Mouse (Mus musculus) midbrain, embryonic 15.5 days (tissue): ENCODE measurements around the gene Vwa5b2. TPM values are rescaled to one million over a fixed set of nuclear protein-coding genes. Genes with fewer than 3 reads are reported as not detected.

Source experiments
- ATAC-seq: fragments of 200-750 bp; cut with Nextera tagmentation; replicated peaks from 2 replicates; pipeline ENCODE4 v1.8.0; 2017; ENCODE audit warnings: moderate TSS enrichment
- H3K27ac ChIP-seq: fragments of 300-500 bp; sonication (generic); 2 replicates; pipeline ENCODE4 v1.5.1; 2015; ENCODE audit warnings: mild to moderate bottlenecking, inconsistent platforms
- H3K27me3 ChIP-seq: fragments of 300-500 bp; sonication (generic); replicated peaks from 2 replicates; pipeline ENCODE4 v1.6.1; 2015; ENCODE audit warnings: inconsistent platforms
- H3K36me3 ChIP-seq: fragments of 300-500 bp; sonication (generic); replicated peaks from 2 replicates; pipeline ENCODE4 v1.6.1; 2015; ENCODE audit warnings: inconsistent platforms
- H3K4me1 ChIP-seq: fragments of 300-500 bp; sonication (generic); 2 replicates; pipeline ENCODE4 v1.6.1; 2015; ENCODE audit warnings: inconsistent platforms
- H3K4me2 ChIP-seq: fragments of 300-500 bp; sonication (generic); 2 replicates; pipeline ENCODE4 v1.6.1; 2015; ENCODE audit warnings: inconsistent platforms, mild to moderate bottlenecking, moderate library complexity
- H3K4me3 ChIP-seq: fragments of 300-500 bp; sonication (generic); 2 replicates; pipeline ENCODE4 v1.5.1; 2015; ENCODE audit warnings: mild to moderate bottlenecking, inconsistent platforms
- H3K9ac ChIP-seq: fragments of 300-500 bp; sonication (generic); 2 replicates; pipeline ENCODE4 v1.6.1; 2015; ENCODE audit warnings: mild to moderate bottlenecking, inconsistent platforms
- H3K9me3 ChIP-seq: fragments of 300-500 bp; sonication (generic); 2 replicates; pipeline ENCODE4 v1.6.1; 2016; ENCODE audit warnings: inconsistent platforms
- WGBS: fragments of 180-500 bp; shearing (Covaris S2); methylation state at CpG from one replicate; pipeline ENCODE4 v1.1.7; 2015; ENCODE audit warnings: mixed read lengths; 5-methylcytosine and 5-hydroxymethylcytosine counted together
- polyA plus RNA-seq: library from polyadenylated mRNA; unstranded; fragments of >200 nt; fragmentation: Nextera tagmentation; extraction: Ambion mirVana; gene quantifications from 2 replicates; pipeline ENCODE4 v1.2.1, GENCODE M21; 2015

Vwa5b2 gene
- 20.4 and 24.0 TPM in 2 replicates for polyA plus RNA-seq

DNA sequence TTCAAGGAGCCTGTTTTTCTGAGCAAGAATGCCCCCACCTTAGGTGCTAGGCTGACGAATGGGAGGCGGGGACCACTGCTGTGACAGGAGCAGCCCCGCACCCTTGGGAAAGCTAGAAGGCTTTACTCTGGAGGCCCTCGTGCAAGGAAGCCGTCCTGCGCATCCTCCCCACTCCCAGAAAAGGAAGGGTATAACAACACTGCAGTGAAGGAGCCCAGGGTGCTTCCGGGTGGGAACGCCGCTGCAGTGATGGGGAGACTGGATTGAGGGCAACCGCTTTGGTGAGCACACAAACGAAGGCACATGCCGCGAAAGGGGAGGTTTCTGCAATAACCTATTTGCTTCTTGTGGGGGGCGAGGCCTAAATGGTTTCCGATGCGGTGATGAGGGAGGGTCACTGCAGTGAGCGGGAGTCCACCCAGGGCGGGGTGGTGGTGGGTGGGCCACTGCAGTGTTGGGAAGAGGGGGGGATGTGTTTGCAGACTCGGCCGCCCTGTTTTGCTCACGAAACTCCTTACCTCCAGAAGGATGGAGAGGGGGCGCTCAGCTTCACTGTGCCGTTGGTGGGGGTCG, at the start of gene Vwa5b2:
Gene Vwa5b2 (plus strand): TSS at position 106 of the 573 bp plus-strand sequence.
- peak within 1 kb of the TSS; percentile 58 for H3K9ac ChIP-seq
- 1% methylated on average over 24 of the region's 24 CpGs for WGBS
- peak within 1 kb of the TSS; percentile 75 for H3K4me2 ChIP-seq
- peak within 1 kb of the TSS; percentile 51 for H3K27ac ChIP-seq
- peaks cover 21% of the 10 kb centered on the region for H3K4me1 ChIP-seq
- no peaks in the 10 kb centered on the region for H3K36me3 ChIP-seq
- peak within 1 kb of the TSS; percentile 53 for H3K4me3 ChIP-seq
- H3K27me3 ChIP-seq, result peaks cover 41% of the 10 kb centered on the region
- no peaks in the 10 kb centered on the region for H3K9me3 ChIP-seq
- ATAC-seq, result peak; percentile 87

DNA sequence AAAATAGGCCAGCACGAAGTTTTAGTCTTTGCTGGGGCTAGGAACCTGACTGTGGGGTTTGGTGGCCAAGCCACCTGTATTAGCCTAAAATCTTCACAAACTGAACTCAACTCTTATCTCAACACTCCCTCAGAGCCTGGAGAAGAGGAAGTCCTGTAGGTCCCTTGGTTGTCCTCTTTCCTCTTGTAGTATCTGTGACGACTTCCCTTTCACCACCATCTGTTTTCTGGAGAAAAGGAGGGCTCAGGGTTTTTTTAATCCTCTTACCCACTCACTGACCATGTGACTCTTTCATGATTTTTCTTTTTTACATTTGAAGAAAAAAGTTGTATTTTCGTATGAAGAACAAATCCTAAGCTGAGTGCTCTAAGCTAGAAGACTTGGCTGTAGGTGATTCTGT, 49.6 kb upstream of the Vwa5b2 start:
- H3K27me3 ChIP-seq, result no peaks in the 10 kb centered on the region
- H3K4me1 ChIP-seq, result peaks cover 28% of the 10 kb centered on the region
- no peak overlapping the region for H3K4me3 ChIP-seq
- 75% methylated on average over 3 of the region's 3 CpGs for WGBS
- no peaks in the 10 kb centered on the region for H3K9me3 ChIP-seq
- H3K4me2 ChIP-seq, result no peak overlapping the region
- H3K36me3 ChIP-seq, result peaks cover 53% of the 10 kb centered on the region
- no peak for ATAC-seq
- H3K27ac ChIP-seq, result no peak overlapping the region
- H3K9ac ChIP-seq, result no peak overlapping the region

DNA sequence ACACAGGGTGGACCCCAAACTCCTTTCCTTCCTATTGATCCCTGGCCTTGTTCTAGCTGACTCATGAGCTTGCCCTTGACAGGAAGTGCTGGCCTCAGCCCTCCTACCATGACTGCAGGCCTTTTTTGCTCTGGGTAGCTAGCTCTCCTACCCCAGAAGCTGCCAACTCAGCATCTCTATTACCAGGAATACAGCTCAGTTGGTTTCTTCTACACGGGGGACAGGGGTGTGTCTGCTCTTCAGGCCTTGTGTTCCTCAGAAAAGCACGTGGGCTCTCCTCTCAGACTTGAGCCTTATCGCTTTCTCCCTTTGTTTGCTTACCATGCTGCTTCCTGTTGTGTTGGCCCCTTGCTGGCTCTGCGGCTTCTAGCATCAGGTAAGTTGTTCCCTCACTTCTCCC, 48.8 kb upstream of the Vwa5b2 start:
- Histone ChIP-seq H3K36me3 (peaks cover 59% of the 10 kb centered on the region), H3K9ac (no peak overlapping the region), H3K27ac (no peak overlapping the region), H3K9me3 (no peaks in the 10 kb centered on the region), H3K4me3 (no peak overlapping the region), H3K27me3 (no peaks in the 10 kb centered on the region), H3K4me2 (no peak overlapping the region), H3K4me1 (peaks cover 28% of the 10 kb centered on the region)
- ATAC-seq, result no peak
- WGBS, result 89% methylated on average over 4 of the region's 4 CpGs

DNA sequence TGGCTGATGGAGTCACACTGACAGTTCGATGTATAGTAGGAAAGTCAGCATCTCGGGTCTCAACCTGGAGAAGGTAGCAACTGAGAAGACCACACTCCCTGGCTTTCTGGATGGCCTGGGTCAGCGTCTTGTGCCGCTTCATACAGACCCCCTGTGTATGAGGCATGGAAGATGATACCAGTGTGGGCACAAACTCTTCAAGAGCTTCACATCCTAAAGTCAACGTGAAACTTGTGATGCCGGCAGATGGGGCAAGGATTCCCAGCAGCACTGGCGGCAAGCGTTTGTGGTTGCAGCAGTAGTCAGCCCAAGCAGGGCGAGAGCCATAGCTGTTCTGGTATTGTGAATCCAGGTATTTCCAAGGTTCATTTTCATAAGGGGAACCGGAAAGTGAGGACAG, 43.6 kb upstream of the Vwa5b2 start:
- no peak for ATAC-seq
- no peak overlapping the region for H3K9ac ChIP-seq
- H3K4me3 ChIP-seq, result no peak overlapping the region
- no peaks in the 10 kb centered on the region for H3K27me3 ChIP-seq
- no peak overlapping the region for H3K4me2 ChIP-seq
- peaks cover 42% of the 10 kb centered on the region for H3K36me3 ChIP-seq
- H3K4me1 ChIP-seq, result peaks cover 17% of the 10 kb centered on the region
- WGBS, result 95% methylated on average over 10 of the region's 10 CpGs
- no peaks in the 10 kb centered on the region for H3K9me3 ChIP-seq
- H3K27ac ChIP-seq, result no peak overlapping the region

DNA sequence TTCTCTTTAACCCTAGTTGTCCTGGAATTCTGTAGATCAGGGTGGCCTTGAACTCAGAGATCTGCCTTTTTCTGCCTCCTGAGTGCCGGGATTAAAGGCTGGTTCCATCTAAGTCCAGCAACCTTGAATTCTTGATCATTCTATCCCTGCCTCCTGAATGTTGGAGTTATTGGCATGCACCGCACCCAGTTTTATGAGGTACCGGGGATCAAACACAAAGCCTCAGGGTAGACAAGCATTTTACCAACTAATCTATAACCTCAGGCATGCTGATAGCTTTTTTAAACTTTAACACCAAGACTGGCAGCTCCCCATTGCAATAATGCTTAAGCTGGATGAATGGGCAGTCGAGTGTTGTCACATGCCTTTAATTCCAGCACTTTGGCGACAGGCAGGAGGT, 41.8 kb upstream of the Vwa5b2 start:
- H3K27ac ChIP-seq, result peak overlapping the region; percentile 75; the same call in 1 of the 2 replicates
- peaks cover 41% of the 10 kb centered on the region for H3K36me3 ChIP-seq
- H3K4me2 ChIP-seq, result peak overlapping the region; percentile 75; the same call in 1 of the 2 replicates
- ATAC-seq, result no peak
- WGBS, result 56% methylated on average over 5 of the region's 5 CpGs
- no peaks in the 10 kb centered on the region for H3K27me3 ChIP-seq
- no peaks in the 10 kb centered on the region for H3K9me3 ChIP-seq
- H3K4me3 ChIP-seq, result peak overlapping the region; percentile 79; the same call in 1 of the 2 replicates
- H3K9ac ChIP-seq, result no peak overlapping the region
- H3K4me1 ChIP-seq, result peaks cover 17% of the 10 kb centered on the region

DNA sequence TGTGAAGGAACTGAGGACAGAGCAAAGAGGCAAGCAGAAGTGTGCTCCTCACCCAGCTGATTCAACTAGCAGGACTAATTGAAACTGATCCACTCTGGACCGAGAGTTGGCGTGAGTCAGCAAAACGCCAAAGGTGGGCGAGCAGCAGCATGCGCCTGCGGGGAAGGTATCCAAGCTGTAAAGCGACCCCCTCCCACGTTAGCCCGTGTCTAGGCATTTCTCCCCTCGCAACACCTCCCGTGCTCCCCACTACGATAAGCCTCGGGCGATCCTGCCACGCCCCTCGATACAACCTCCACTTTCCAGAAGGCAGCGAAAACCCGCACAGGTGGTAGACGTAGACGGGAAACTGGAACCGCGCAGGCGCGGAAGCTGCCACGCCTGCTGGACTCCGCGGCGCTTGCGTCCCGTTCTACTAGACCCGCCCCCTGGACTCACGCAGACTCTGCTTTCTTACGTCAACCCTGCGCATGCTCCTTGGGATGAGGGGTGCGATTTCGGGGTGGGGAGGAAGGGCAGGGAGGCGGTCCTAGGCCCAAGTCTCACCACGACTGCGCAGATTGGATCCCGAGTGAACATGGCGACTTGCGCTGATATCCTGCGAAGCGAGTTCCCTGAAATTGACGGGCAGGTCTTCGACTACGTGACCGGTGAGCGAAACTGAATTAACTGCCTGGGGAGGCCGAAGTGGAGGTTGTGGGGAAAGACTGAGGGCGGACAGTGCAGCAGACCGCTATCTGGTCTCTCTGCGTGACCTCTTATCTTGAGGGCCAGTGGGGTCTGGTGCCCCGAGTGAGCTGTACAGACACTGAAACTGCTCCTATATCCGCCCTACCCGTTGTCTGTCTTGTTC, 40.9 kb upstream of the Vwa5b2 start, which contains the start of gene Abcf3:
Gene Abcf3 (plus strand): TSS at position 482 of the 853 bp plus-strand sequence.
- Histone ChIP-seq H3K4me1 (peaks cover 17% of the 10 kb centered on the region), H3K4me2 (peak within 1 kb of the TSS; percentile 75), H3K27me3 (no peaks in the 10 kb centered on the region), H3K4me3 (peak within 1 kb of the TSS; percentile 79), H3K36me3 (peaks cover 40% of the 10 kb centered on the region), H3K27ac (peak within 1 kb of the TSS; percentile 75), H3K9me3 (no peaks in the 10 kb centered on the region), H3K9ac (peak within 1 kb of the TSS; percentile 79)
- WGBS, result under 1% methylated on average over 56 of the region's 56 CpGs
- peak; percentile 98 for ATAC-seq

DNA sequence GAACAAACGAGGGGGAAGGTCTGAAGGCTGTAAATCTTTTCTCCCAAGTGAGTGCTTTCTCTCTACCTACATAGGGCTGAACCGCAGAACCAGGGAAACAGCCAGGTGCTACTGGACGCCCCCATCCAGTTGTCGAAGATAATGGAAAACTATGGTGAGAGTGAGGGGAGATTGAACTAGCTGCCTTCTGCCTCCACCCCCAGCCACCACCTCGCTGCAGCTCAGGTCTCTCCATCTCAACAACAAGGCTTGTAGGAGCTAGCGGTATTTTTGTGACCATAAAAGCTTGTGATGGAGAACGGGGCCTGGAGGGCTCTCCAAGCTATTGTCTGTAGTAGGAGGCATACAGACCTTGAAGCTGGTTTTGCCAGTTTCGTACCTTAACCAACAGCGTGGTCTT, 40.1 kb upstream of the Vwa5b2 start:
- H3K27me3 ChIP-seq, result no peaks in the 10 kb centered on the region
- peaks cover 39% of the 10 kb centered on the region for H3K36me3 ChIP-seq
- peak overlapping the region; percentile 79 for H3K9ac ChIP-seq
- peak overlapping the region; percentile 75 for H3K4me2 ChIP-seq
- no peak for ATAC-seq
- H3K4me1 ChIP-seq, result peaks cover 17% of the 10 kb centered on the region
- H3K4me3 ChIP-seq, result peak overlapping the region; percentile 79
- no peak overlapping the region for H3K27ac ChIP-seq
- 53% methylated on average over 9 of the region's 9 CpGs for WGBS
- H3K9me3 ChIP-seq, result no peaks in the 10 kb centered on the region

DNA sequence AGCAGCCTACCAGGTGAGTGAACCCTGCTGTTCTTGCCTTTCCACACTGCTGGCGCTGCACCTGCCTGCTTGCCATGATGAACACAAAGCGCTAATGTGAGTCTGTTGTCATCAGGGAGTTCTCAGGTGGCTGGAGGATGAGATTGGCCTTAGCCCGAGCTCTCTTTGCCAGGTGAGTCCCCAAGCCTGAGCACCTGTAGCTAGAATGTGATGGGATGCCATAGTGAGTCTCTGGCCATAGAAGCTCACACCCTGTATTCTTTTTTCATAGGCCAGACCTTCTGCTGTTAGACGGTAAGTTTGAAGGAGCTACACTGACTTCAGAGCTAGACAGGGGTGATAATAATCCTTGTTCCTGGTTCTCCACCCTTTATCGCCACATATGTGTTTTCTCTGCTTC, 37.6 kb upstream of the Vwa5b2 start:
- H3K4me3 ChIP-seq, result no peak overlapping the region
- 94% methylated on average over 5 of the region's 5 CpGs for WGBS
- H3K27ac ChIP-seq, result no peak overlapping the region
- H3K4me2 ChIP-seq, result no peak overlapping the region
- no peaks in the 10 kb centered on the region for H3K27me3 ChIP-seq
- H3K9me3 ChIP-seq, result no peaks in the 10 kb centered on the region
- ATAC-seq, result no peak
- no peak overlapping the region for H3K9ac ChIP-seq
- peaks cover 37% of the 10 kb centered on the region for H3K36me3 ChIP-seq
- H3K4me1 ChIP-seq, result peaks cover 17% of the 10 kb centered on the region

DNA sequence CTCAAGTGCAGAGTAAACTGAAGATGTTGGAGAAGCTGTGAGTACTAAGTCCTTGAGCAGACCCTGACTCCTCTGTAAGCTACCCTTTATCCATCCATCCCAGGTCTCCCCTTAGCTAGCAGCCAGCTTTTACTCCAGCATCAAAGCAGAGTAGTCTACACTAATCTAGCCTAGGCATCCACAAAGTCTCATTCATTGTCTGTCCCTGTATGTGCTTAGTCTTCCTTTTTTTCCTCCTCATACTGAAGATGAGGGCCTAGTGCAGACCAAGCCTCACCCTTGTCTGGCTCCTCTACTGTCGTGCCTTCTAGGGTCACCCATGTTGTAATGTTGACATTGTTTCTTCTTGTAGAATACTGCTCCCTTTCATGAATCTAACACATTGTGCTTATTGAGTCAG, 36.7 kb upstream of the Vwa5b2 start:
- no peak overlapping the region for H3K27ac ChIP-seq
- no peak overlapping the region for H3K4me2 ChIP-seq
- no peak overlapping the region for H3K9ac ChIP-seq
- no peak overlapping the region for H3K4me3 ChIP-seq
- no peaks in the 10 kb centered on the region for H3K27me3 ChIP-seq
- H3K4me1 ChIP-seq, result peaks cover 16% of the 10 kb centered on the region
- peaks cover 41% of the 10 kb centered on the region for H3K36me3 ChIP-seq
- ATAC-seq, result no peak
- no peaks in the 10 kb centered on the region for H3K9me3 ChIP-seq
- WGBS, result 93% methylated on average over 1 of the region's 1 CpGs

DNA sequence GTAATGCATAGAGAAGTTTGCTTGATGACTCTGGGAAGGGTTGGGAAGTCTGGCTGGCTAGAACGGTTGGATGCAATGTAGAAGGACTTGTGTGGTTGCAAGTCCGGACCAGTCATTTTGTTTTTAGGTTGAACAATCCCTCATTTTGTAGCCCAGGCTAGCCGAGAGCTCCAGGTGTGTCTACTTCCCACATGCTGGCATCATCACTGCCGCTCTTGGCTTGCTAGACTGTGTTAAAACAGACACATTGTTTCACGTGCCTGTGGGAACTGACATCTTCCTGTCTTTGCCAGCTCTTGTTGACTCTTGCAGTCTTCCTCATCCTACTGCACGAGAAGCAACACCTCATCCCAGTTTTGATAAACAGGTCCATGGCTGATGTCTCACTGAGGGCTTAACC, 34.3 kb upstream of the Vwa5b2 start:
- no peak for ATAC-seq
- Histone ChIP-seq H3K9ac (no peak overlapping the region), H3K36me3 (peaks cover 63% of the 10 kb centered on the region), H3K4me2 (no peak overlapping the region), H3K9me3 (no peaks in the 10 kb centered on the region), H3K27me3 (no peaks in the 10 kb centered on the region), H3K4me1 (no peaks in the 10 kb centered on the region), H3K27ac (no peak overlapping the region), H3K4me3 (no peak overlapping the region)
- 93% methylated on average over 6 of the region's 6 CpGs for WGBS

DNA sequence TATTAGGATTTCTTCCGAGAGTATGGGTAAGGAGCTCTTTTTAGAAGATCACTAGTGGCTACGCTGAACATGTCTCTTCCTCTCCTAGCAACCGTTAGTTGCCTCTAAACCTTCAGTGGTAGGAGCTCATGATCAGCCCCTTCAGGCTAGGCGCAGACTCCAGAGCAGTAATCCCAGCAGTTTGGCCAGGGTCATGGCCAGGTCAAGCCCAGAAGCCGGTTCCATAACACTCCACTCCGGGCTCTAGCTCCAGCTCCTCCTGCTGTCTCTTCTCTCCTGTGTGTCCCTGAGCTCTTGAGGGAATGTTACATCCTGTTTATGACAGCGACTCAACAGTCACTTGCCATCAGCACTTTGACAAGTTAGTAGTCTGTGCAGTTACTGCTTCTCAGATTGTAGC, 31.9 kb upstream of the Vwa5b2 start:
- H3K27me3 ChIP-seq, result no peaks in the 10 kb centered on the region
- no peak overlapping the region for H3K4me2 ChIP-seq
- 77% methylated on average over 7 of the region's 7 CpGs for WGBS
- peaks cover 53% of the 10 kb centered on the region for H3K36me3 ChIP-seq
- H3K9me3 ChIP-seq, result no peaks in the 10 kb centered on the region
- no peak overlapping the region for H3K4me3 ChIP-seq
- H3K4me1 ChIP-seq, result no peaks in the 10 kb centered on the region
- no peak overlapping the region for H3K27ac ChIP-seq
- ATAC-seq, result no peak
- H3K9ac ChIP-seq, result no peak overlapping the region

DNA sequence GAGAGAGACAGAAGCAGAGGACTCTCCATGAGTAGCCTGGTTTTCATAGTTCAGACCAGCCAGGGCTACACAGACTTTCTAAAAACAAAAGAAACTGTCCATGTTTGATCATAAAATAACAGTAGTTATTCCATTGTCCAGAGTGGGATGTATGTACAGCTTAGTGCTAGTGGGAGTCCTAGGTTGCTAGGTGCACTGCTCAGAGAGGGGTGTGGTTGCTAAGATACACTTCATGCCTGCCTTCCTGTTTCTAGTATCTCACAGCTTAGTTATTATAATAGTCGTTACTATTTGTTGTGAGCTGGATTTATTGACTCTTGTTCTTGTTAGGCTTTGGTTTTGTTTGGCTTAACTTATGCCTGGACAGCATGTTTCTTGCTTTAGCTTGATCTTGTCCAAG, 24.2 kb upstream of the Vwa5b2 start:
- no peak overlapping the region for H3K9ac ChIP-seq
- ATAC-seq, result no peak
- H3K4me1 ChIP-seq, result no peaks in the 10 kb centered on the region
- no peaks in the 10 kb centered on the region for H3K27me3 ChIP-seq
- H3K27ac ChIP-seq, result no peak overlapping the region
- H3K4me3 ChIP-seq, result no peak overlapping the region
- no peaks in the 10 kb centered on the region for H3K9me3 ChIP-seq
- 39% methylated on average over 1 of the region's 1 CpGs for WGBS
- no peak overlapping the region for H3K4me2 ChIP-seq
- H3K36me3 ChIP-seq, result peaks cover 6% of the 10 kb centered on the region
